Mouse (Mus musculus): ENCODE measurements around the gene Slc4a11. TPM values are rescaled to one million over a fixed set of nuclear protein-coding genes. Genes with fewer than 3 reads are reported as not detected.

Gene Slc4a11
- polyA plus RNA-seq, 1 experiment from 2014 or later: 0.45 TPM

DNA sequence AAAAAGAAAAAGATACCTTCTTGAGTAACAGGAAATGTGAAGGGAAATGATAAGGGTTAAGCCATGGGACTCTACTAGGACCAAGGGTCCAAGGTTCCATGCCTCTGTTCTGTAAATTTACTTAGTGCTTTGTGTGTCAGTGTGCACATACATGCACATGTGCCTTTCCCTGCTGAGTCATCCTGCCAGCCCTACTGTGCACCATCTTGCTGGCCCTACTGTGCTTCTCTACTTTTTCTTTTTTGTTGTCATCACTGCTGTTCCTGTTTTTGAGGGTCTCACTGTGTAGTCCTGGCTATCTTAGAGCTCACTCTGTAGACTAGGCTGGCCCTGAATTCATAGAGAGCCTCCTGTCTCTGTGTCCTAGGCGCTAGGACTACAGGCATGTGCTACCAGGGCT lies 30.4 kb upstream of the Slc4a11 start:
- H3K4me1 ChIP-seq (replicated peaks; ENCODE audit: control insufficient read depth, insufficient read depth, low read length): no peaks in the 10 kb centered on the region
- H3K27ac ChIP-seq (ENCODE audit: low read depth, low read length): no peak overlapping the region
- no peak for ATAC-seq (replicated peaks; ENCODE audit: low FRiP score)
- no peaks in the 10 kb centered on the region for H3K27me3 ChIP-seq (replicated peaks; ENCODE audit: control insufficient read depth, insufficient read depth, low read length)
- WGBS: 83% methylated on average over 1 of the region's 1 CpGs
- H3K9ac ChIP-seq (ENCODE audit: low read depth, low read length): no peak overlapping the region
- no peak for DNase-seq (ENCODE audit: low spot score)
- peaks cover 29% of the 10 kb centered on the region for H3K36me3 ChIP-seq (ENCODE audit: control insufficient read depth, insufficient read depth, low read length)
- no peak overlapping the region for H3K4me3 ChIP-seq (ENCODE audit: low read depth, low read length)
- peaks cover 3% of the 10 kb centered on the region; the same call in 1 of the 2 replicates for H3K9me3 ChIP-seq (ENCODE audit: control insufficient read depth, low read length)
- no peak overlapping the region for H3K4me2 ChIP-seq

DNA sequence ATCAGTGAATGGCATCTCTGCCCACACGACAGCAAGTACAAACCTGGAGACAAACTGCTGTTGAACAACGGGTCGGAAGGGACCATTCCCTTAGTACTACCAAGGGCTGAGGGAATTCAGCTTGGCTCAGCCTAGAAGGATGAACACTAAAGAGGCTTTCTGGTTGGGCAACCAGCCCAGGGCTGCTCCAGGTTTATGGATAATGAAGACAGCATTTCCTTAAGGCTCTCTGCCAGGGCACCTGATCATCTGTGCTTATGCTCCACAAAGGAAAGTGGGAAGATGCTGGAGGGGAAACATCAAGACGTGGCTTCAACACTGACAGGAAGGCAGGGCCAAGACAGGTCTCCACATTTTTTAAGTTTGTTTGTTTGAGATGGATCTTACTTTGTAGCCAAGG lies 27.1 kb upstream of the Slc4a11 start:
- peaks cover 3% of the 10 kb centered on the region; the same call in 1 of the 2 replicates for H3K9me3 ChIP-seq (ENCODE audit: control insufficient read depth, low read length)
- peaks cover 23% of the 10 kb centered on the region for H3K36me3 ChIP-seq (ENCODE audit: control insufficient read depth, insufficient read depth, low read length)
- DNase-seq (ENCODE audit: low spot score) (no peak), ATAC-seq (replicated peaks; ENCODE audit: low FRiP score) (no peak)
- H3K9ac ChIP-seq (ENCODE audit: low read depth, low read length): no peak overlapping the region
- 88% methylated on average over 4 of the region's 4 CpGs for WGBS
- H3K27me3 ChIP-seq (replicated peaks; ENCODE audit: control insufficient read depth, insufficient read depth, low read length): no peaks in the 10 kb centered on the region
- H3K4me2 ChIP-seq: no peak overlapping the region
- no peaks in the 10 kb centered on the region for H3K4me1 ChIP-seq (replicated peaks; ENCODE audit: control insufficient read depth, insufficient read depth, low read length)
- H3K4me3 ChIP-seq (ENCODE audit: low read depth, low read length): no peak overlapping the region
- no peak overlapping the region for H3K27ac ChIP-seq (ENCODE audit: low read depth, low read length)

DNA sequence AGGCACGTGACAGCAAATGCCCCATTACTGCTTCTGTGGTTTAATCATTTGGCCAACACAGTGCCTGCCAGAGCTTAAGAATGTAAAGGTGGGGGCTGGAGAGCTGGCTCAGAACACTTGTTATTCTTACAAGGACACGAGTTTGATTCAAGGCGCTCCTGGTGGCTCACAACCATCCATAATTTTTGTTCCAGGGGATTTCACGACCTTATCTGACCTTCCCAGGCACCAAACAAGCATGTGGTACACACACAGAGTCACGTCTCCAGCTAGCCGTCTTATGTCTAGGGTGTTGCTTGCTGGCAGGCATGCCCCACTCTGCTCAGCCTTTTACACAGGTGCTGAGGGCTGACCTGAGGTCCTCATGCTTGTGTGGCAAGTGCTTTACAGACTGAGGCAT lies 20.6 kb upstream of the Slc4a11 start:
- Histone ChIP-seq H3K9ac (ENCODE audit: low read depth, low read length) (no peak overlapping the region), H3K27ac (ENCODE audit: low read depth, low read length) (no peak overlapping the region), H3K4me2 (no peak overlapping the region), H3K36me3 (ENCODE audit: control insufficient read depth, insufficient read depth, low read length) (0 out of 2 replicates have a peak, but pooled peaks cover 2% of the 10 kb centered on the region), H3K4me3 (ENCODE audit: low read depth, low read length) (no peak overlapping the region), H3K4me1 (replicated peaks; ENCODE audit: control insufficient read depth, insufficient read depth, low read length) (no peaks in the 10 kb centered on the region), H3K27me3 (replicated peaks; ENCODE audit: control insufficient read depth, insufficient read depth, low read length) (no peaks in the 10 kb centered on the region), H3K9me3 (ENCODE audit: control insufficient read depth, low read length) (no peaks in the 10 kb centered on the region)
- WGBS: 68% methylated on average over 6 of the region's 6 CpGs
- no peak for DNase-seq (ENCODE audit: low spot score)
- ATAC-seq (replicated peaks; ENCODE audit: low FRiP score): no peak

DNA sequence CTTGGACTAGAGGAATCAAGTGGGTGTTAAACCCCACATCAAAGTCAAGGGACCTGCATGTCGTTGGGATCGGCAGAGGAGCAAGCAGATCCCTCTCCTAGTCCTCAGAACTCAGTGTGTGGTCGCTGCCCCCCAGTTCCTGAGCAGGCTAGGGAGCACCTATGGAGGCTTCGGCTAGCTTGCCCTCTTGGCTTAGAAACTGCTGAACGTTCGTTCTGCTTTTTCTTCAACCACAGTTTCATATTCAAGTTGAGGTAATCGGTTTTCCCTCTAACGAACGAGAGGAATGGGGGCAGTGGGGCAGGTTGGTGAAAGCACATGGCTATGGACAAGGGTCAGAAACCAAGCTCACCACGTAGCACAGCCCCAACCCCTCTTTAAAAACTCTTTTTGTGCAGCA lies 9.7 kb upstream of the Slc4a11 start:
- 42% methylated on average over 10 of the region's 10 CpGs for WGBS
- no peaks in the 10 kb centered on the region for H3K36me3 ChIP-seq (ENCODE audit: control insufficient read depth, insufficient read depth, low read length)

DNA sequence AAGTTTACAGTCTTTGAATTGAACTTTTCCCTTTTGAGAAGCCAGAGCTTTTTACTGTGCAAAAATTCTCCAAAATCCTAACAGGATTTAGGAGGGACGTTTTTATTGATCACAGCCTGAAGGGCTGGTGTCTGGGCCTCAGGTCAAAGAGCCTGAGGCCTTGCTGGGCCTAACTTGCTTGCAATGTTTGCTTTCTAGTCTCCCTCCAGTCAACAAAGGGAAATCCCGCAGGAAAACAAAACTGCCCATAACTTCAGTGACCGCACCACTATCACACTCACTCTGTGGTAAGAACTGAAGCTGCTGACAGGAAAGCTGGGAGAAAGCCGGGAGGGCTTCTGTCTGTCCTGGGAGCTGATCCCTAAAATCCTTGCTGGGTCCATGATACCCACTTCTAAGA lies 9.3 kb upstream of the Slc4a11 start:
- Histone ChIP-seq H3K27ac (ENCODE audit: low read depth, low read length) (0 out of 2 replicates have a peak overlapping the region, but pooled peaks have one; percentile 0), H3K4me1 (replicated peaks; ENCODE audit: control insufficient read depth, insufficient read depth, low read length) (no peaks in the 10 kb centered on the region; the same call in 1 of the 2 replicates)
- WGBS: 64% methylated on average over 4 of the region's 4 CpGs

More for the DNA sequence above, 9.7 kb upstream of the Slc4a11 start:
- Histone ChIP-seq H3K27ac (ENCODE audit: low read depth, low read length) (0 out of 2 replicates have a peak overlapping the region, but pooled peaks have one; percentile 0), H3K4me3 (ENCODE audit: low read depth, low read length) (no peak overlapping the region), H3K9me3 (ENCODE audit: control insufficient read depth, low read length) (no peaks in the 10 kb centered on the region), H3K9ac (ENCODE audit: low read depth, low read length) (no peak overlapping the region), H3K27me3 (replicated peaks; ENCODE audit: control insufficient read depth, insufficient read depth, low read length) (no peaks in the 10 kb centered on the region), H3K4me2 (no peak overlapping the region), H3K4me1 (replicated peaks; ENCODE audit: control insufficient read depth, insufficient read depth, low read length) (no peaks in the 10 kb centered on the region; the same call in 1 of the 2 replicates)
- DNase-seq (ENCODE audit: low spot score) (no peak), ATAC-seq (replicated peaks; ENCODE audit: low FRiP score) (no peak)

DNA sequence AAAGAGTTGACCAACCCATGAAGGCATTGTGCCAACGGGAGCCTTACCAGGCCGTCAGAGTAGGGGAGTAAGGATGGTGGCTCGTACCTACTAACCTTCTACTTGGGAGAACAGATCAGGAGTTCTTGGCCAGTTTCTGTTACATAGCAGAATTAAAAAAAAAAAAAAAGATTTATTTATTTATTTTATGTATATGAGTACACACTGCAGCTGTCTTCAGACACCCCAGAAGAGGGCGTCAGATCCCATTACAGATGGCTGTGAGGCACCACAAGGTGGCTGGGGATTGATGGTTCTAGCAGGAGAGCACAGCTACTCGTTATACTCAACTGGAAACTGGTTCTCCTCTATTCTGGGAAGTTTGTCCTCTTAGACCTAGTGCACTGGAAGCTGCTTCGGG lies 7.9 kb upstream of the Slc4a11 start:
- no peak overlapping the region for H3K27ac ChIP-seq (ENCODE audit: low read depth, low read length)
- no peaks in the 10 kb centered on the region for H3K9me3 ChIP-seq (ENCODE audit: control insufficient read depth, low read length)
- no peak overlapping the region for H3K9ac ChIP-seq (ENCODE audit: low read depth, low read length)
- no peaks in the 10 kb centered on the region; the same call in 1 of the 2 replicates for H3K4me1 ChIP-seq (replicated peaks; ENCODE audit: control insufficient read depth, insufficient read depth, low read length)
- DNase-seq (ENCODE audit: low spot score) (no peak), ATAC-seq (replicated peaks; ENCODE audit: low FRiP score) (no peak)
- H3K4me3 ChIP-seq (ENCODE audit: low read depth, low read length): no peak overlapping the region
- H3K36me3 ChIP-seq (ENCODE audit: control insufficient read depth, insufficient read depth, low read length): no peaks in the 10 kb centered on the region
- no peak overlapping the region for H3K4me2 ChIP-seq
- 76% methylated on average over 6 of the region's 6 CpGs for WGBS
- H3K27me3 ChIP-seq (replicated peaks; ENCODE audit: control insufficient read depth, insufficient read depth, low read length): no peaks in the 10 kb centered on the region

More for the DNA sequence above, 9.3 kb upstream of the Slc4a11 start:
- Histone ChIP-seq H3K9ac (ENCODE audit: low read depth, low read length) (no peak overlapping the region), H3K36me3 (ENCODE audit: control insufficient read depth, insufficient read depth, low read length) (no peaks in the 10 kb centered on the region), H3K4me2 (no peak overlapping the region), H3K9me3 (ENCODE audit: control insufficient read depth, low read length) (no peaks in the 10 kb centered on the region), H3K4me3 (ENCODE audit: low read depth, low read length) (no peak overlapping the region), H3K27me3 (replicated peaks; ENCODE audit: control insufficient read depth, insufficient read depth, low read length) (no peaks in the 10 kb centered on the region)
- DNase-seq (ENCODE audit: low spot score) (no peak), ATAC-seq (replicated peaks; ENCODE audit: low FRiP score) (no peak)

DNA sequence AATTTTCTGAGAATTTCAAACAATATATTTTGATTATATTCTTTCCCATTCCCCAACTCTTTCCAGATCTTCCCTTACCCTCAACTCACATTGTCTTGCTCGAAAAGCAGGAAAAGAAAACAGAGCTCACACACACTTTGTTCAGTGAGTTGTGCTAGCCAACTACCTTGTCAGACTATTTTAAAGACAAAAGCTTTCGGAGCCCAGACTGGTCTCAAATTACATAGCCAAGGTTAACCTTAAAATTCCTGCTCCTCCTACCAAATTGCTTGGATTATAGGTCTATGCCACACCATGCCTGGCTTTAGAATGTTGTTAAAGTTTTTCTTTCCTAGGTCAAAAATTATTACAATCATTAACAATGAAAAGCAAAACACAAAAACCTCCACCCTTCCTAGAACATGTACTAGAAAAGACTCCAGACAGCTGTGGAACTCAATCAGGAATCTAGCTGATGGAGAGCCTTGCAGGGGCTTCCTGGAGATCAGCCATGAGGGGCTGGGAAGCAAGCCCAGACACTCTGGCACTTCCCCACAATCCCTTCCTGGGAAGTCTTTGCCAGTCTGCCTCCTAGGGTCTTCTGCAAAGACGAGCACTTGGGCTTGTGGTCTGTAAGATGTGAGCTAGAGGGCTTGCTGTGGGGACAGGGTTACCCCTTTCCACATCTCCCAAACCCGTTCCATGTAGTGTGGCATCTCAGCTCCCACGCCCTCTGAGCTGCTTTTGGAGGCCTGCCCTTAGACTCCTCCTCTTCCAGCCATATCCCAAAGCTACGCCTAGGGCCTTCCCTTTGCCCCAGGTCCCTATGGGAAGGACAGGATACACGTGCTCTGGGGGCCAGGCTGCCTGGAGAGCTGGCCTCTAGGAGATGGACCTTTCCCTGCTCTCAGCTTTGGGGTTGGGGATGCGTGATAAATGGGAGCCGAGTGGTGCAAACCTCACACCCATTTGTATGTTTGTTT lies 7.0 kb upstream of the Slc4a11 start:
- ATAC-seq (replicated peaks; ENCODE audit: low FRiP score): no peak
- Histone ChIP-seq H3K27me3 (replicated peaks; ENCODE audit: control insufficient read depth, insufficient read depth, low read length) (peaks cover 2% of the 10 kb centered on the region; the same call in 1 of the 2 replicates), H3K27ac (ENCODE audit: low read depth, low read length) (no peak overlapping the region), H3K4me2 (no peak overlapping the region), H3K4me1 (replicated peaks; ENCODE audit: control insufficient read depth, insufficient read depth, low read length) (no peaks in the 10 kb centered on the region; the same call in 1 of the 2 replicates), H3K9me3 (ENCODE audit: control insufficient read depth, low read length) (no peaks in the 10 kb centered on the region), H3K36me3 (ENCODE audit: control insufficient read depth, insufficient read depth, low read length) (no peaks in the 10 kb centered on the region), H3K9ac (ENCODE audit: low read depth, low read length) (no peak overlapping the region), H3K4me3 (ENCODE audit: low read depth, low read length) (no peak overlapping the region)
- 66% methylated on average over 9 of the region's 9 CpGs for WGBS
- DNase-seq (ENCODE audit: low spot score): no peak

DNA sequence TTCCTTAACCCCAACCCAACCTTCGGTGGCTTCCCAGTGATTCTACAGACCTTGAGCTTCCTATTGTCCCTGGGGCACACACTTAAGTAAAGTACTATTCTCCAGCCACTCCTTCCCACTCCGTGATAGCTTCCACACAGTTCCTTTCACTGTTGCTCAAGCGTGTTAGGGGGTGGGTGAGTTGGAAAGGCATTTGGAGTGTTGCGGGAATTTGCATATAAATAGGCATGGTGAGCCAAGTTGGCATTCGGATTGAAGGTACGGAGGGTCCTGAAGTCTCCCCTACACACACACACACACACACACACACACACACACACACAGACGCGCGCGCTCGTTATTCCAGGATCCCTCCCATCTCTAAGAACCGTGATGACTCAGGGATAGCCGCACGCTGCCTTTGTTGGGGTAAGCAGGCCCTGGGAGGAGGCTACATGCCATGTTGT lies 525 bp upstream of the Slc4a11 start:
- Histone ChIP-seq H3K4me1 (replicated peaks; ENCODE audit: control insufficient read depth, insufficient read depth, low read length) (peaks cover 12% of the 10 kb centered on the region), H3K36me3 (ENCODE audit: control insufficient read depth, insufficient read depth, low read length) (no peaks in the 10 kb centered on the region), H3K27me3 (replicated peaks; ENCODE audit: control insufficient read depth, insufficient read depth, low read length) (peaks cover 45% of the 10 kb centered on the region), H3K4me2 (peak overlapping the region; percentile 98), H3K4me3 (ENCODE audit: low read depth, low read length) (peak overlapping the region; percentile 58), H3K9me3 (ENCODE audit: control insufficient read depth, low read length) (no peaks in the 10 kb centered on the region), H3K27ac (ENCODE audit: low read depth, low read length) (no peak overlapping the region), H3K9ac (ENCODE audit: low read depth, low read length) (0 out of 2 replicates have a peak overlapping the region, but pooled peaks have one; percentile 34)
- WGBS: 11% methylated on average over 14 of the region's 14 CpGs
- no peak for DNase-seq (ENCODE audit: low spot score)
- ATAC-seq (replicated peaks; ENCODE audit: low FRiP score): no peak

Data from liver, embryonic 11.5 days (tissue).